Mouse (Mus musculus): ENCODE measurements around the gene Vmn1r227. TPM values are rescaled to one million over a fixed set of nuclear protein-coding genes. Genes with fewer than 3 reads are reported as not detected.

Gene Vmn1r227
- not detected in 2 replicates for polyA plus RNA-seq (2012; rRNA removed)

GRCm38 (mm10) chr17:20729543-20729942, at the start of gene Vmn1r227:
Vmn1r227 (plus strand) TSS chr17:20729843.

GRCm38 (mm10) chr17:20682543-20682942, 47.1 kb upstream of the Vmn1r227 start, which contains the start of gene Vmn1r226:
Vmn1r226 (plus strand) TSS chr17:20682843.

GRCm38 (mm10) chr17:20786057-20786456, 56.4 kb downstream of the Vmn1r227 start, which contains the start of gene Vmn1r228:
Vmn1r228 (minus strand) TSS chr17:20786157.

Other genes starting within 250 kb of the Vmn1r227 start
- gene Vmn2r108, start 248.5 kb upstream of the Vmn1r227 start, polyA plus RNA-seq (2012; rRNA removed), result not detected in 2 replicates
- gene Vmn1r225, start 231.7 kb upstream of the Vmn1r227 start, polyA plus RNA-seq (2012; rRNA removed), result not detected in 2 replicates
- not detected in 2 replicates for gene Vmn2r109, start 165.1 kb upstream of the Vmn1r227 start, polyA plus RNA-seq (2012; rRNA removed)
- not detected in 2 replicates for gene Vmn2r110, start 133.4 kb upstream of the Vmn1r227 start, polyA plus RNA-seq (2012; rRNA removed)
- not detected in 2 replicates for gene Fpr-rs3, start 105.0 kb upstream of the Vmn1r227 start, polyA plus RNA-seq (2012; rRNA removed)
- gene Vmn1r226, start 47.0 kb upstream of the Vmn1r227 start, polyA plus RNA-seq (2012; rRNA removed), result not detected in 2 replicates
- gene Vmn1r228, start 56.3 kb downstream of the Vmn1r227 start, polyA plus RNA-seq (2012; rRNA removed), result not detected in 2 replicates
- gene Vmn1r229, start 81.7 kb downstream of the Vmn1r227 start, polyA plus RNA-seq (2012; rRNA removed), result not detected in 2 replicates
- not detected in 2 replicates for gene Vmn1r230, start 110.6 kb downstream of the Vmn1r227 start, polyA plus RNA-seq (2012; rRNA removed)
- gene Vmn1r231, start 175.2 kb downstream of the Vmn1r227 start, polyA plus RNA-seq (2012; rRNA removed), result not detected in 2 replicates
- not detected in 2 replicates for gene Vmn1r232, start 189.9 kb downstream of the Vmn1r227 start, polyA plus RNA-seq (2012; rRNA removed)
- gene Ppp2r1a, start 215.5 kb downstream of the Vmn1r227 start, polyA plus RNA-seq (2012; rRNA removed), result 189 and 212 TPM in 2 replicates

Data from ovary, adult 2 months (tissue).